Mouse (Mus musculus) CH12.LX (cell line): ENCODE measurements at regions not wholly inside any gene's neighbourhood (a gene's known extent, or its start where the extent isn't known, plus 50 kb on each side); places are given as distances from the start of the nearest gene placed in this dataset.

Experiments used
- DNase-seq: peaks from one replicate; pipeline ENCODE4 v3.0.0-alpha.2; 2013; ENCODE audit errors: extremely low read depth
- H3K27ac ChIP-seq: 2 replicates; pipeline ENCODE4 v1.5.1; 2012; ENCODE audit warnings: low read depth, mild to moderate bottlenecking, control low read depth, moderate library complexity; ENCODE audit not compliant: insufficient read depth
- H3K27me3 ChIP-seq: replicated peaks from 2 replicates; pipeline ENCODE3; 2012; ENCODE audit warnings: inconsistent platforms
- H3K36me3 ChIP-seq, 2 experiments: replicated peaks in 1 of 2; 2 replicates each; pipeline versions ENCODE3 to v1.6.1; 2012; ENCODE audit warnings: inconsistent platforms in 1 of 2, low read length in 1 of 2, mild to moderate bottlenecking in 1 of 2, mixed read lengths in 1 of 2, moderate library complexity in 1 of 2; ENCODE audit not compliant: control insufficient read depth in 1 of 2, insufficient read depth in 1 of 2
- H3K4me1 ChIP-seq, 2 experiments: 2 replicates each; pipeline ENCODE4 v1.6.1; 2012; ENCODE audit warnings: inconsistent platforms in 1 of 2, moderate library complexity in 1 of 2; ENCODE audit not compliant: insufficient read depth in 2 of 2, control insufficient read depth in 1 of 2
- H3K4me2 ChIP-seq: 2 replicates; pipeline ENCODE4 v1.6.1; 2012; ENCODE audit warnings: low read depth, mild to moderate bottlenecking, control low read depth; ENCODE audit not compliant: poor library complexity, insufficient read depth, severe bottlenecking
- H3K4me3 ChIP-seq, 3 experiments: fragments of 150-350 bp in 1 of 3; sonication (generic) in 1 of 3; replicated peaks in 1 of 3; 2 replicates each; pipeline versions ENCODE3 to v1.5.1; 2011 to 2012; ENCODE audit warnings: low read depth in 2 of 3, low read length in 2 of 3, mild to moderate bottlenecking in 2 of 3, moderate library complexity in 2 of 3, control low read depth in 1 of 3, improper control_type of control experiment in 1 of 3, inconsistent platforms in 1 of 3, mixed read lengths in 1 of 3; ENCODE audit not compliant: poor library complexity in 1 of 3
- H3K79me2 ChIP-seq: replicated peaks from 2 replicates; pipeline ENCODE4 v1.6.1; 2012; ENCODE audit warnings: mild to moderate bottlenecking, moderate library complexity; ENCODE audit not compliant: control insufficient read depth, poor library complexity, insufficient read depth, severe bottlenecking; ENCODE audit errors: extremely low read depth
- H3K9ac ChIP-seq: 2 replicates; pipeline ENCODE4 v1.6.1; 2012; ENCODE audit warnings: low read depth, mild to moderate bottlenecking, control low read depth, moderate library complexity; ENCODE audit not compliant: insufficient read depth
- H3K9me3 ChIP-seq: replicated peaks from 2 replicates; pipeline ENCODE3; 2012; ENCODE audit warnings: low read length, inconsistent platforms, mixed read lengths
- CHD1 ChIP-seq: IDR thresholded peaks from 2 replicates; pipeline ENCODE4 v1.6.1; 2012; ENCODE audit warnings: low read depth, low read length, improper control_type of control experiment, inconsistent platforms
- CHD2 ChIP-seq: IDR thresholded peaks from 2 replicates; pipeline ENCODE4 v1.6.1; 2011; ENCODE audit warnings: low read length, improper control_type of control experiment
- E2F4 ChIP-seq: IDR thresholded peaks from 2 replicates; pipeline ENCODE4 v1.6.1; 2011; ENCODE audit warnings: low read depth, low read length, improper control_type of control experiment; ENCODE audit not compliant: insufficient replicate concordance
- ETS1 ChIP-seq: conservative IDR thresholded peaks from 2 replicates; pipeline ENCODE4 v1.6.1; 2012; ENCODE audit warnings: low read depth, mild to moderate bottlenecking, inconsistent platforms, low read length, improper control_type of control experiment, moderate library complexity
- JUND ChIP-seq: conservative IDR thresholded peaks from 2 replicates; pipeline ENCODE4 v1.6.1; 2011; ENCODE audit warnings: low read depth, low read length, improper control_type of control experiment
- MAZ ChIP-seq: IDR thresholded peaks from 2 replicates; pipeline ENCODE4 v1.6.1; 2012; ENCODE audit warnings: low read depth, mild to moderate bottlenecking, inconsistent platforms, low read length, improper control_type of control experiment, moderate library complexity
- MXI1 ChIP-seq: IDR thresholded peaks from 2 replicates; pipeline ENCODE4 v1.6.1; 2011; ENCODE audit warnings: mild to moderate bottlenecking, low read depth, low read length, improper control_type of control experiment
- MYC ChIP-seq: IDR thresholded peaks from 2 replicates; pipeline ENCODE4 v1.6.1; 2011; ENCODE audit warnings: low read depth, mild to moderate bottlenecking, improper control_type of control experiment, low read length
- SIN3A ChIP-seq: IDR thresholded peaks from 2 replicates; pipeline ENCODE4 v1.6.1; 2012; ENCODE audit warnings: low read length, improper control_type of control experiment, inconsistent platforms
- TBP ChIP-seq: conservative IDR thresholded peaks from 2 replicates; pipeline ENCODE4 v1.6.1; 2011; ENCODE audit warnings: low read depth, low read length, improper control_type of control experiment
- ZC3H11A ChIP-seq: IDR thresholded peaks from 2 replicates; pipeline ENCODE4 v1.6.1; 2012; ENCODE audit warnings: low read depth, mild to moderate bottlenecking, inconsistent platforms, low read length, improper control_type of control experiment
- ZMIZ1 ChIP-seq: IDR thresholded peaks from 2 replicates; pipeline ENCODE4 v1.6.1; 2012; ENCODE audit warnings: low read depth, mild to moderate bottlenecking, inconsistent platforms, low read length, improper control_type of control experiment
- dilution Hi-C: fragments of 300-500 bp; cut with MboI; formaldehyde crosslinking; loops from 2 replicates; pipeline ENCODE4 v1.14.3; 2020; ENCODE audit warnings: low sequenced_read_pairs; ENCODE audit not compliant: extremely low pct_unique_long_range_greater_than_20kb, extremely low pct_ligation_motif_present
- in situ Hi-C: fragments of 300-500 bp; cut with MboI; formaldehyde crosslinking; loops from 3 replicates; pipeline ENCODE4 v1.14.3; 2019; ENCODE audit warnings: low sequenced_read_pairs, low pct_ligation_motif_present, low pct_unique_long_range_greater_than_20kb, mixed read lengths

GRCm38 (mm10) chr16:7725225-7725624 is 699.7 kb downstream of the Tmem114 start:
- dilution Hi-C loops: no loop called here
- H3K27me3 ChIP-seq: no peaks in the 10 kb centered on the region
- no peaks in the 10 kb centered on the region for H3K79me2 ChIP-seq
- peaks cover 72% of the 10 kb centered on the region for H3K9me3 ChIP-seq
- no peak for TF ChIP-seq MAZ
- no peak for TF ChIP-seq ZMIZ1
- TF ChIP-seq MYC: no peak
- TF ChIP-seq ETS1: no peak
- TF ChIP-seq, all 38 proteins: peak for 0
- H3K4me3 ChIP-seq: no peak overlapping the region
- H3K36me3 ChIP-seq: no peaks in the 10 kb centered on the region
- no peak overlapping the region for H3K9ac ChIP-seq
- DNase-seq: no peak
- in situ Hi-C loops: no loop called here
- H3K4me2 ChIP-seq: no peak overlapping the region
- no peak overlapping the region for H3K27ac ChIP-seq
- H3K4me1 ChIP-seq: no peaks in the 10 kb centered on the region

DNA sequence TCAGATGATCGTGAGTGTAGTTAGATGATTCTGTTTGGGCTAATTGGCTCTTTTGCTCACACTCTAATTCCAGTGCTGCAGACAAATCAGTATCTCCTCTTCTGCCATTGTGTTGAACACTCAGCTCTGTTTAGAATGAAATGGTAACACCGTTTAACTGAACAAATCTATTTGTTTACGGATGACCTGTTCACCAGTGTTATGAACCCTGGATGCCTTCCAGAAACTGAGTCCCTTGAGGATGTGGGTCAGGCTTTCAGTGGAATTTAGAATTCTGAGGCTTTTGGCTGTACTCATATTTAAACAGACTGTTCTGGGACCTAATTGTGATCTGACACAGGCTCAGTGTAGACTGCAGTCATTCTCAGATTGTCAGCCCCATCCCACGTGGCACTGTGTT is 723.5 kb downstream of the Tmem114 start:
- TF ChIP-seq ZC3H11A (no peak), CHD2 (no peak), E2F4 (no peak), CHD1 (no peak), TBP (no peak), MXI1 (no peak)
- in situ Hi-C loops: no loop called here
- H3K36me3 ChIP-seq: no peaks in the 10 kb centered on the region
- no peak overlapping the region for H3K4me2 ChIP-seq
- DNase-seq: no peak
- H3K4me3 ChIP-seq: no peak overlapping the region
- no peaks in the 10 kb centered on the region for H3K4me1 ChIP-seq
- peaks cover 73% of the 10 kb centered on the region for H3K9me3 ChIP-seq
- no peaks in the 10 kb centered on the region for H3K27me3 ChIP-seq
- H3K27ac ChIP-seq: no peak overlapping the region
- no peak overlapping the region for H3K9ac ChIP-seq
- H3K79me2 ChIP-seq: no peaks in the 10 kb centered on the region
- dilution Hi-C loops: no loop called here

DNA sequence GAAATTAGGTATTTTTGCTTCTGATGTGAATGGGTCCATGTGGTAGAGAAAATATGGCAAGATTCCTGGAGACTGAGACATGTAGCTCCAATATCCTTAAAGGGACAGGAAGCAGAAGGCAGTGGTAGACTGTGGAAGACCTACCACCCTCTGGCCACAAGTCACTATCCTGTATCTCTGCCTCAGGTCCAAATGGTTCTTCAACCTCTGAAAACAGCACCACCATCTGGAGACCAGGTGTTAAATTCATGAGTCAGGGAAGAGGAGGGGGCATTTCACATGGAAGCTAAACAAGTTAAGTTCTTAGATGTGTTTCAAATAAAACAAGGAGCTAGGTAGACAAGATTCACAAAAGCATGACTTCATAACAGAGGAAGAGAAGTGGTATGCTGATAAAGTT is 739.5 kb downstream of the Tmem114 start:
- dilution Hi-C loops: no loop called here
- Histone ChIP-seq H3K4me3 (no peak overlapping the region), H3K4me2 (no peak overlapping the region), H3K27ac (no peak overlapping the region), H3K27me3 (no peaks in the 10 kb centered on the region), H3K36me3 (no peaks in the 10 kb centered on the region), H3K9ac (no peak overlapping the region), H3K4me1 (no peaks in the 10 kb centered on the region), H3K9me3 (peaks cover 68% of the 10 kb centered on the region), H3K79me2 (no peaks in the 10 kb centered on the region)
- in situ Hi-C loops: no loop called here
- DNase-seq: no peak
- TF ChIP-seq SIN3A (no peak), JUND (no peak), ZMIZ1 (no peak)
